Mouse (Mus musculus): ENCODE data around the gene Dock3. TPM values are rescaled to one million over a fixed set of nuclear protein-coding genes. Genes with fewer than 3 reads are reported as not detected.

Gene Dock3
- polyA plus RNA-seq, 1 experiment = 4.5 TPM

DNA sequence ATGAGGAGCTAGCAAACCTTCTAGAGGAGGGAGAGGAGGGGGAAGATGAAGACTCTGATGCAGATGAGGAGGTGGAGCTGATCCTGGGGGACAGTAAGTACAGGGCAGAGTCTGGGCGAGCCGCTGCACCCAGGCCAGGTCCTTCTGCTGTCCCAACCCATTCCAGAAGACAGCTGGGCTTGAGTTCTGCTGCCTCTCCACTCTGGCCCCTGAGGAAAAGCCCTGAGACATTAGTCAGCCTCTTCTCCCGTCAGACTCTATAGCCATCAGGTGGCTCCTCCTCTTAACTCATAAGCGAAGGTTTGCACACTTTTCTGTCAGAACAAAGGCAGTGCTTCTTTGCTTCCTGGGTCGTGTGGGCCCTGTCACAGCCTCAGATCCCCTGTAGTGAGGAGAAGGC lies 357.5 kb downstream of the Dock3 start:
- no peak overlapping the region for H3K4me3 ChIP-seq (ENCODE audit: low read depth, low read length)
- no peaks in the 10 kb centered on the region for H3K27me3 ChIP-seq (ENCODE audit: control insufficient read depth, insufficient read depth, low read length, poor library complexity, severe bottlenecking)
- no peaks in the 10 kb centered on the region for H3K4me1 ChIP-seq (ENCODE audit: control insufficient read depth, insufficient read depth, low read length)
- peaks cover 44% of the 10 kb centered on the region for H3K36me3 ChIP-seq (ENCODE audit: control insufficient read depth, insufficient read depth, low read length, poor library complexity, severe bottlenecking)
- no peak overlapping the region for H3K27ac ChIP-seq (ENCODE audit: insufficient read depth, low read length)
- no peak overlapping the region for H3K9ac ChIP-seq (ENCODE audit: low read depth, poor library complexity, severe bottlenecking)
- no peaks in the 10 kb centered on the region for H3K9me3 ChIP-seq (replicated peaks; ENCODE audit: control insufficient read depth, insufficient read depth, low read length, poor library complexity, severe bottlenecking)
- no peak for TF ChIP-seq CTCF (IDR thresholded peaks at IDR 0.05; ENCODE audit: low read depth, low read length)
- TF ChIP-seq POLR2A (IDR thresholded peaks at IDR 0.05; ENCODE audit: insufficient read depth, low read length) = no peak

DNA sequence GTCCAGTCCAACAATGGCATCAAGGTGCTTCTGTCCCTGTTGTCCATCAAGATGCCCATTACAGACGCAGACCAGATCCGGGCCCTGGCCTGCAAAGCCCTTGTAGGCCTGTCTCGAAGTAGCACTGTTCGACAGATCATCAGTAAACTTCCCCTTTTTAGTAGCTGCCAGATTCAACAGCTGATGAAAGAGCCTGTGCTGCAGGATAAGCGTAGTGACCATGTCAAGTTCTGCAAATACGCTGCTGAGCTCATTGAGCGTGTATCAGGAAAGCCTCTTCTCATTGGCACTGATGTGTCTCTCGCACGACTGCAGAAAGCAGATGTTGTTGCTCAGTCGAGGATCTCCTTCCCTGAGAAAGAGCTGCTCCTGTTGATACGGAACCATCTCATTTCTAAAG lies 373.7 kb downstream of the Dock3 start:
- TF ChIP-seq CTCF (IDR thresholded peaks at IDR 0.05; ENCODE audit: low read depth, low read length) (no peak), POLR2A (IDR thresholded peaks at IDR 0.05; ENCODE audit: insufficient read depth, low read length) (no peak), EP300 (IDR thresholded peaks at IDR 0.05; ENCODE audit: insufficient read depth, low read depth, low read length) (no peak)
- no peaks in the 10 kb centered on the region for H3K9me3 ChIP-seq (replicated peaks; ENCODE audit: control insufficient read depth, insufficient read depth, low read length, poor library complexity, severe bottlenecking)
- no peaks in the 10 kb centered on the region for H3K4me1 ChIP-seq (ENCODE audit: control insufficient read depth, insufficient read depth, low read length)
- H3K27me3 ChIP-seq (ENCODE audit: control insufficient read depth, insufficient read depth, low read length, poor library complexity, severe bottlenecking) = no peaks in the 10 kb centered on the region
- H3K27ac ChIP-seq (ENCODE audit: insufficient read depth, low read length) = no peak overlapping the region
- H3K36me3 ChIP-seq (ENCODE audit: control insufficient read depth, insufficient read depth, low read length, poor library complexity, severe bottlenecking) = peaks cover 68% of the 10 kb centered on the region
- H3K4me3 ChIP-seq (ENCODE audit: low read depth, low read length) = no peak overlapping the region
- no peak overlapping the region for H3K9ac ChIP-seq (ENCODE audit: low read depth, poor library complexity, severe bottlenecking)

DNA sequence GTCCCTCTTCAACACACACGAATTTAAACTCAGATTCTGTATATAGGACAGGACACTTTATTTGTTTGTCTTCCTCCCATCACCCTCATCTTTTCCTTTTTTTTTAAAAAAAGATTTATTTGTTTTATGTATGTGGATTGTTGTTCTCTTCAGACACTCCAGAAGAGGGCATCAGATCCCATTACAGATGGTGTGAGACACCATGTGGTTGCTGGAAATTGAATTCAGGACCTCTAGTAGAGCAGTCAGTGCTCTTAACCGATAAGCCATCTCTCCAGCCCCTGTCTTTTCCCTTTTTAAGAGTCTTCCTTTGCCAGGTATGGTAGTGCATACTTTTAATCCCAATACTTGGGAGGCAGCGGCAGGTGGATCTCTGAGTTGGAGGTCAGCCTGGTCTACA lies 375.0 kb downstream of the Dock3 start:
- Histone ChIP-seq H3K4me3 (ENCODE audit: low read depth, low read length) (no peak overlapping the region), H3K27me3 (ENCODE audit: control insufficient read depth, insufficient read depth, low read length, poor library complexity, severe bottlenecking) (no peaks in the 10 kb centered on the region), H3K9me3 (replicated peaks; ENCODE audit: control insufficient read depth, insufficient read depth, low read length, poor library complexity, severe bottlenecking) (no peaks in the 10 kb centered on the region), H3K9ac (ENCODE audit: low read depth, poor library complexity, severe bottlenecking) (no peak overlapping the region), H3K4me1 (ENCODE audit: control insufficient read depth, insufficient read depth, low read length) (no peaks in the 10 kb centered on the region), H3K36me3 (ENCODE audit: control insufficient read depth, insufficient read depth, low read length, poor library complexity, severe bottlenecking) (peaks cover 70% of the 10 kb centered on the region), H3K27ac (ENCODE audit: insufficient read depth, low read length) (no peak overlapping the region)
- TF ChIP-seq POLR2A (IDR thresholded peaks at IDR 0.05; ENCODE audit: insufficient read depth, low read length) = no peak
- no peak for TF ChIP-seq EP300 (IDR thresholded peaks at IDR 0.05; ENCODE audit: insufficient read depth, low read depth, low read length)
- TF ChIP-seq CTCF (IDR thresholded peaks at IDR 0.05; ENCODE audit: low read depth, low read length) = no peak

Other genes with a start within 250 kb of the Dock3 start
- gene Mapkapk3, start 58.0 kb upstream of the Dock3 start, polyA plus RNA-seq (2011; ENCODE audit: insufficient read depth, insufficient read length, low read depth, missing spikeins) = 71.8 and 74.9 TPM in 2 replicates
- 12.6 and 13.7 TPM in 2 replicates for gene Cish, start 64.1 kb upstream of the Dock3 start, polyA plus RNA-seq (2011; ENCODE audit: insufficient read depth, insufficient read length, low read depth, missing spikeins)
- 8.1 and 11.0 TPM in 2 replicates for gene Hemk1, start 106.4 kb upstream of the Dock3 start, polyA plus RNA-seq (2011; ENCODE audit: insufficient read depth, insufficient read length, low read depth, missing spikeins)
- gene 6430571L13Rik, start 108.7 kb upstream of the Dock3 start, polyA plus RNA-seq (2011; ENCODE audit: insufficient read depth, insufficient read length, low read depth, missing spikeins) = 0.30 and 0.43 TPM in 2 replicates
- gene Cacna2d2, start 167.7 kb upstream of the Dock3 start, polyA plus RNA-seq (2011; ENCODE audit: insufficient read depth, insufficient read length, low read depth, missing spikeins) = 3.2 and 3.9 TPM in 2 replicates

All from ES-Bruce4 (cell line).